Mouse (Mus musculus) mature B cell (primary cell): ENCODE results near the gene Ctnnbip1.

ENCODE experiments used
- in situ Hi-C: fragments of 300-500 bp; cut with MboI; formaldehyde crosslinking; loops from 2 replicates; pipeline ENCODE4 v1.14.3; 2019

Gene Ctnnbip1

DNA sequence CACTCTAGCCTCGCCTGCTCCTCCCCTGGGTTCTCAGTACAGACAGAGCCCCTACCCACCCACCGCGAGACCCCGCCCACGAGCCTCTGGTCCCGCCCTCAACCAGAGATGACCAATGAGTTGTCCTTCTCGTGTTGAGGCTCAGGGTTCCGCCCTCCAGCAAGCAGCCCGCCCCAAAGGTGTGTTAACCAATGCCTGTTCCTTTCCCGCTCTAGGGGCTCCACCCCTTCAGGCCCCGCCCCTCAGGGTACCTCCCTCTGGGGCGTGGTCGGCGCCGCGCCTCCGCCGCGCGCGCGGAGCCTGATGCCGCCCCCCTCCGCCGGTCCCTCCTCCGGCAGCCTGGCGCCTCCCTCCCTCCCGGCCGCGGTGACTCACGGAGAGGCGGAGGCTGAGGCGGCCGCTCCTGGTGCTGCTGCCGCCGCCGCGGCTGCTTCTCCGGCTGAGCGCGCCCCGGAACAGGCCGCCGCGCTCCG lies at the start of gene Ctnnbip1:
Gene Ctnnbip1 (plus strand): TSS at position 369 of the 473 bp plus-strand sequence.
- in situ Hi-C loops = no loop called here

DNA sequence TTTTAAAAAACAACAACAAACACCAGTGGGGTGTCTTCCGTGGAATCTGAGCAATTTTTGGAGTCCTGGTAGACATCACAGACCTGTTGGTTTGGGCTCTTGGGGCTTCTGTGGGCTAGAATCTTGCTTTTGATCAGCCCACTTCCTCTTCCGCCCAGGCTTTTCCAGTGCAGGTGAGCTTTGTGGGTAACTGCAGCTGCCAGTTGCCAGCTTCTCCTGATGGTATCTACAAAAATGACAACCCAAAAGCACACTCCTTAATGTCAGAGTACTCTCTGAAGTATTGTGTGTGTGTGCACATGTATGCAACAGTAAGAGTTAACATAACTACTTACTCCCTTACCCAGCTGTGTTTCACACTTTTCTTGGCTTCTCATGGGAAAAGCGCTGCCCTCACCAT lies 48.5 kb upstream of the Ctnnbip1 start:
- in situ Hi-C loops = no loop called here

DNA sequence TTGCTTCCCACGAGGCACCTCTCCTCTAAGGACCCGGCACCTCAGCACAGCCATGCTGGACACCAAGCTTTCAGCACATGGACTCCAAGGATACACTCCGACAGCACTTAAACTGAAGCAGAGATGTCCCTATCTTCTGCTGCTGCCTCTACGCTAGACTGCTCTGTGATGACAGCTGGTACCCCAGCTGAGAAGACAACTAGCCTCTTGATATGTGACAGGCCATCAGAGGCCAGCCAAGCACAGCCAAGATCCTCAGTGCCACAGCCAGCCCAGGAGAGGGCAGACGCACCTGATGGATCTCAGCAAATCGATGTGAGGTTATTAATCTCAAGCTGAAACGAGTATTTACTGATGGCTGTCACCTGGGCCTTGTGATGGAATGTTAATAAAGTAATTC lies 42.9 kb upstream of the Ctnnbip1 start:
- in situ Hi-C loops = no loop called here

DNA sequence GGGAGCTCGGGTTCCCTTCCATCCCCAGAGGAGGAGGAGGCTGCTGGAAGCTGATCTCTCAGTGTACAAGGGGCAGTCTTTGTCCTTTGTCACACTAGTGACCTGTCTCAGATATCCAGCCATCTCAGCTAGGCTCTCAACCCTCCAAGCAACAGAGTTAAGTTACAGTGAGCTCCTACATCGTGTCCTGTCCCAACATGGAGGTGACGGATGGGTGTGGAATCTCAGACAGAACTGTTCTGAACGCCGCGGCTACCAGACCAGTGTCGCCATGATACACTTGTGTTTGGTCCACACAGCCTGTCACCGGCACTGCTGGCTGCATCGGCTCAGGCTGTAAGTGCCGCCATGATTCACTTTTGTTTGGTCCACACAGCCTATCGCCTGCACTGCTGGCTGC lies 41.0 kb upstream of the Ctnnbip1 start, which contains the start of gene Tmem274:
Gene Tmem274 (plus strand): TSS at position 301 of the 400 bp plus-strand sequence.
- in situ Hi-C loops = no loop called here

DNA sequence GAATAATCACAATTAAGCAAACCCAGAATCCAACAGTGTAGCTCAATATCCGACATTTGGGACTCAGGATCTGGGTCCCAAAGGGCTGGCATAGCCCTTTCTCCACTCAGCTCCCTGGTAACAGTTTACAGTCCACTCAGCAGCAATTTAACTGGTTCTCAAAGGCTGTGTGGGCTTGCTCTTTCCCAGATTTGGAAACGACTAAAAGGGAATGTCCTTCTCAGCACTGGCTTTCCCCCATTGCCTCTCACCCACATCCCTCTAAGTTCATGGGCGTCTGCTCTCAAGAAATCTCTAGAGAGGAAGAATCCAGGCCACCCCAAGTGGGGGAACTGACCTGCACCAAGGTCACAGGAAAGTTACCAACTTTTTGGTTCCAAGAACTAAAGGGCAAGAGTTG lies 33.5 kb upstream of the Ctnnbip1 start:
- in situ Hi-C loops = no loop called here

DNA sequence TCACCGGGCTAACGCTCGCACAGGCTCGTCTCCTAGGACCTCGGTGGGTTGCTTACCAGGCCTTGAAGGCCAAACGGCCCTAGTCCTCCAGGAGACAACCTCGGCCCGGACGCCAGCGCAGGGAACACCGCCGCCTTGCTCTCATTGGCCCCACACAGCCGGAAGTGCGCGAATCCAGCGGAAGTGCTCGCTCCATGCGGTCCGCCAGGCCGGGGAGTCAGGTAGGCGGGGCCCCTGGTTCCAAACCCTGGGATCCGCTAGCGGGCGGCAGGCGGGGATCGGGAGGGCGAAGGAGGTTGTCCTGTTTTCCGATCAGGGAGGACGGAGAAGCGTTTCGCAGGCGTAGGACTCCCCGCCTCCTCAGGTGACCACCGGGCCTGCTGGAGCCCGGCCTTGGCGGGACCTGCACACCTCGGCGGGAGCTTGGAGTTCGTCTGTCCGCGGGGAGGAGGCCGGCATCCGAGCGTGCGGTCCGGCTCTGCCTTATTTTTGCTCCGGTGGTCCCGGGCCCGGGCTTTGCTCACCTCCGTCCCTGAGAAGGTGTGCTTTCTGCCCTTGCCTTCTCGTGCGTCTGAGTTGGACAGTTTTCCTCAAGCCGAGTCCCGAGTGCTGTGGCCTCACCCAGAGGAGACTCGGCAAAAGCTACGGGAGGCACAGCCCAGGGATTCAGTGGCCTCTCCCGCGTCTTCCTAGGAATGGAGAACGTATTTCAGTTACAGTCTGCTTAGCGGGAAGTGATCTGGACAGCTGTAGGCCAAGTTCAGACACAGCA lies 32.8 kb upstream of the Ctnnbip1 start, which contains the start of the genes Nmnat1 and Lzic:
Gene Nmnat1 (minus strand): TSS at position 150 of the 772 bp plus-strand sequence.
Gene Lzic (plus strand): TSS at position 177 of the 772 bp plus-strand sequence.
- in situ Hi-C loops = no loop called here

DNA sequence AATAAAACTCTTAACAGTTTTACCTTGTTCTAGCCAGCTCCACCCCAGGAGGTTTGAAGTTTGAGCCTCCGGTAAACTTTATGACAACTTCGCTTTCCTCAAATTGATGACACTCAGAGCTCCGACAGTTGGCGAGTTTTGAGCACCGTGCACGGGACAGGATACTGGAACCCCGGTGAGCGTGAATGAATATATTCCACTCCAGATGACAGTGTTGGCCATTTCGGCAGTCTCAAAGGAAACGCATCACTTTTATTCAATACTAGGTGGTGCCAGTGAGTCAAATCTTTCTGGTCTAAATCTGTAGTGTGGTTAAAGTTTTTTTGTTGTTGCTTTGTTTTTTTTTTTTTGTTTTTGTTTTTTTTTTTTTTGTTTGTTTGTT lies 32.2 kb upstream of the Ctnnbip1 start:
- in situ Hi-C loops = no loop called here

DNA sequence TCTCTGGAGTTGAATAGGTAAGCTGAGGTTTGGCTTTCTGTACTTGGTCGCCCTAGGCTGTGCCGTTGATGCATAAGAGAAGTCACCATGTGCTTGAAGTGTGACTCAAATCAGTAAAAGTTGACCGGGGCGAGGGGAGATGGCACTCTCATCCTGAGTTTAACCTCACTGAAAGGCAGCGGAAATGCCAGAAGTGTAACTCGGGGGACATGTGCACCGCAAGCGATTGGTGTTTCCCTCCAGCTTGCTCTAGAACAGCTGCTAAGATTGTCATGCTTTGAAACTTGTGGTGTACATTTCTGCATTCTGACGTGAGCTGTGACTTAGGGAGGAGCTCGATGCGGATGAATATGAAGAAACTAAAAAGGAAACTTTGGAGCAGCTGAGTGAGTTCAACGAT lies 30.3 kb upstream of the Ctnnbip1 start:
- in situ Hi-C loops = no loop called here

DNA sequence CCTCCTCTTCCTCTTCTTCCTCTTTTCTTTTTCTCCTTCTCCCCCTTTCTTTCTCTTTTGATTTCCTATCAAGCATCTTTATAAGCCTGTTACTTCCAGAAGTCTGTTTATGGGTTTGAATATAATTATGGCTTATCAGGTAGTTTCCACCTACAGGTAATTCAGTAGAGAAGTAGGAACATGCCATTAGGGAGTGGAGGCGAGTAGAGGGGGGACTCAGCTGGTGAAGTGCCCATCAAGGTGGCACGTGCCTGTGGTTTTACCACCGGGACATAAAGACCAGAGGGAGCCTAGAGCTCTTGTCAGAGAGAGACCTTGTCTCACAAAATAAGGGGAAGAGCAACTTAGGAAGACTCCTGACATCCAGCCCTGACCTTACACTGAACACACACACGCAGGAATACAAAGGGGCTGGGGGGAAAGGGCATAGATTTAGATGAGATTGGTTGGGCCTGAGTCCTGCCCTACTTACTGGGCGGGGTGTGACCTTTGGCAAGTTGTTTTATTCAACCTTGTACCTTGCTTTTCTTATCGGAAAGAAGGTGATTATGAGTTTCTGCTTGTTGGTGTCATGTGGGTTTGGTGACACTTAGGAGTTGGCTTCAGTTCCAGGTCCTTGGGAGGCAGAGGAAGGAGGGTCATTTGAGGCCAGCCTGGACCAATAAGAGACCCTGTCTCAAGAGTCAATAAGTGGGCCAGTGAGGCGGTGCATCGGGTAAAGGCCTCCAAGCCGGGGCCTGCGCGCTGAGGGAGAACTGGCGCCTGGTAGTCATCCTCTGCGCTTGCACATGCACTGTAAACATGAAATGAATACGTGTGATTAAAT lies 28.4 kb upstream of the Ctnnbip1 start:
- in situ Hi-C loops = no loop called here

DNA sequence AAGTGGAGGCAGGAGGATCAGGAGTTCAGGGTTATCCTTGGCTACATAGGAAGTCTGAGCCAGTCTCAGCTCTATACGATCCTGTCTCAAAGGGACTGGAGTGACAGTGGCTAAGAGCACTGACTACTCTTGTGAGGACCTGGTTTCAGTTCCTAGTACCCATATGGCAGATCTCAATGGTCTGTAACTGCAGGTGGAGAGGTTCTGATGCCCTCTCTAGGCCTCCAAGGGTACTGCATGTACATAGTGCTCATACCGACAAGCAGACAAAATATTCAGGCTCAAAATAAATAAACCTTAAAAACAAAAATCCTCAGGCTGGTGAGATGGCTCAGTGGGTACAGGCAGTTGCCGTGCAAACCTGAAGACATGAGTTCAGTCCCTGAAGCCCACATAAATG lies 26.9 kb upstream of the Ctnnbip1 start:
- in situ Hi-C loops = no loop called here

DNA sequence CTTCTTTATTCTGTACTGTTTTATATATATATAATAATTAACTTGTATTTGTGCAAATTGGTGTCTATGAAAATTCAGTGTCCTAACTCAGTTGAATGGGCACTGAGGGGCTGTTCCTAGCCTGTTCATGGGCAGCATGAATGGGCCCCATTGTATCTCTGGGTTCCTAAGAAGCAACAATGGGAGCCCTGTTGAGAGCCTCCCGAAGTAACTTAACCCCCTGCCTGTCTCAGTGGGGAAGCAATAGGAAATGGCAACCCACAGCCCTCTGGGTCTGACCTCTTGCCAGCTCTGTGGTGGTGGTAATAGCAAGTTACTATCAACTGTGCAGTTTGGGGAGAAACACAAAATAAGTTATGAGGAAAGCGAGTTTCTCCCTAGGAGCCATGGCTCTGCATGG lies 21.4 kb upstream of the Ctnnbip1 start:
- in situ Hi-C loops = no loop called here

DNA sequence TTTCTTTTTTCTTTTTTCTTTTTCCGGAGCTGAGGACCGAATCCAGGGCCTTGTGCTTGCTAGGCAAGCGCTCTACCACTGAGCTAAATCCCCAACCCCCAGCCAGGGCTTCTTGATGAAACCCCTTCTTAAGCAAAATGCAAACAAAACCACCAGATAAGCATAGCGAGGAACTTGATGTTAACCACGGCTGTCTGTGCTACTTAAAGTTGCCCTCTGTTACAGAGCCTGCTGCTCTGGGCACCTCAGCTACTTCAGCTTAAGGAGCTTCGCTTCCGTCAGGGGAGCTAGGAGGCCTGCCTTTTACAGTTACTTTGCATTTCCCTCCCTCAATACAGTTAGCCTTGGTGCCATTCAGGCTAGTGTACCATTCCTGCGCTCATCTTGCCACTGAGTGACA lies 19.1 kb upstream of the Ctnnbip1 start:
- in situ Hi-C loops = no loop called here

DNA sequence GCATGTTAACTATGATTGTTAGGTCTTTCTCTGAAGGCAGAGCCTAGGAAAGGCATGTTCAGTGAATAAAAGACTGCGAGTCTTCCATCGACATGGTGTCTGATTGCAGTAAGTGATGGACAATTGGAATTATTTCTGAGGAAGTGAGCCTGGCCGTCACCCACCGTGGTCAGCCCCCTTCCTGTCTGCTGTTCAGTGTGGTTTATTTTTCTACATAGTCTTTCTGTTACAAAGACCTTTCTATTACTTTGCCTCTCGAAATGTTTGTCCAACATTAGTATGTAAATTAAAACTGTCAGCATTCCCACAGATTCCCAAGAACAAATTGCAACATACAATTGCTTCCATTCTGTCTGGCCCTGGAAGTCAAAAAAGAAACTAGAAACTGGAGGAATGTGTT lies 18.2 kb upstream of the Ctnnbip1 start:
- in situ Hi-C loops = no loop called here

DNA sequence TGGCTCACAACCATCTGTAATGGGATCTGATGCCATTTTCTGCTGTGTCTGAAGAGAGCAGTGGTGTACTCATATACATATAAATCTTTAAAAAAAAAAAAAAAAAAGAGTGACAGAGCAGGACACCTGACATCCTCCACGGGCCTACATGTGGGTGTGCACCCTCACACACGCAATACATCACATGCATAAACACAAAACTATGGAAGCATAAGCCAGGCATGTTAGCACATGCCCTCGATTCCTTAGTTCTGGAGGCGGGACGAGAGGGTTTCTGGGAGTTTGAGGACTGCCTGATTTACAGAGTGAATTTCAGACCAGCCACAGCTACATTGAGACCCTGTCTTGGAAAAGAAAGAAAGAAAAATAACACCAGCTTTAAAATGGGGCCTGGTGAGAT lies 13.7 kb upstream of the Ctnnbip1 start:
- in situ Hi-C loops = no loop called here

DNA sequence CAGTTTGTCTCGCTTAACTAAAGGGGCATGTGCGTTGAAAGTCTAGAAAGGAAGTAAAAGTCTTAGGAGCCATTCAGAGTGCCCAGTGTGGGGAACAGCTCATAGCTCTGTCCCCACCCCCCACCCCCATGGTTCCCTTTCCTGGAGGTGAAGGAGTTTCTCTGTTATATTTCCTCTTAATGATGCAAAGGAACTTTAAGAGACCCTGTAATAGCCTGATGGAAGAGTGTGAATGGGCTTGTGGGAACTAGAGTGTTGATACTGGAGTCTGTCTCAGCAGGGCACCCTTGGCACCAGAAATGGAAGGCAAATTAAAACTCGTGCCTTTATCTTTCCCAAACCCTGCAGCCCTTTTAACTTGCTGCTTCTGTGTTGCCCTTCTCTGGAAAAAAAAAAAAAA lies 13.2 kb upstream of the Ctnnbip1 start:
- in situ Hi-C loops = no loop called here

DNA sequence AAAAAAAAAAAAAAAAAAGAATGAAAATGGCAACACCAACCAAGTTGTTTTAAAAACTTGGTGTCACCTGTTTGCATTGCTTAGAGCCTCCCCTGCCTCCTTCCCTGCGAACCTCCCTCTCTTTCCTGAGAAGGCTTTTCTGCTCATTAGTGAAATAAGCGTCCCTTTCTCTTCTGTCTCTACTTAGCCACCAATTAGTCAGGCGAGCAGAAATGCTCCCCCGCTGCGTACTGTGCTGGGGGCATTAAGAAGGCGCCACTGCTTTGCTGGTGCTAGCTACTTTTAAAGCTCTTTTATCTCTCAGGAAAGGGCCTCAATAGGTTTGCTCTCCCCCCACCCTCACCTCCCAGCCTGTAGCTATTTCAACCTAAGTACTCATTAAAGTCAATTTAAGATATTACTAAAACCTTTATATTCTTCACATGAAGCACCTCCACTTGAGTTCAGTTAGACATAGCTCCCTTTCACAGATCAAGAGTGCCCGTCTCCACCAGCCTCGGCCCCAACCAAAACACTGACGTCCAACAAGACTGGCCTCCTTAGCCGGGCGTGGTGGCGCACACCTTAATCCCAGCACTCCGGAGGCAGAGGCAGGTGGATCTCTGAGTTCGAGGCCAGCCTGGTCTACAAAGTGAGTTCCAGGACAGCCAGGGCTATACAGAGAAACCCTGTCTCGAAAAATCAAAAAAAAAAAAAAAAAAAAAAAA lies 12.6 kb upstream of the Ctnnbip1 start:
- in situ Hi-C loops = no loop called here

DNA sequence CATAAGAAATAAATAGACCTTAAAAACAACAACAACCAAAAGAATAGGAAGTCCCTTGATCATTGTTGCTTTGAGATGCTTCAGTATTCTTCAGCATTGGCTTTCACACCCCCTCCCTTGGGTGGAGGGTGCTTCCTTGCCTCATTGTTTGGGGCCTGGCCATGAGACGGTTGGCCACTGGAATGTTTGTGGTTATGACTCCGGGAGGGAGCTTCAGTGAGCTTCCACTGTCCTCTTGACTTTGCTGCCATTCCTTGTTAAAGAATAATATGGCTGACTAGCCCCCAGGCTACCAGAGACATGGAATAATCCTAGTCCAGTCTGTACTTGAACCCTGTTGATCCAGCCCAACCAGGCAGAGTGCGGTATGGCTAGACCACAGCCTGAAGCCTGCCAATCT lies 11.1 kb upstream of the Ctnnbip1 start:
- in situ Hi-C loops = no loop called here

DNA sequence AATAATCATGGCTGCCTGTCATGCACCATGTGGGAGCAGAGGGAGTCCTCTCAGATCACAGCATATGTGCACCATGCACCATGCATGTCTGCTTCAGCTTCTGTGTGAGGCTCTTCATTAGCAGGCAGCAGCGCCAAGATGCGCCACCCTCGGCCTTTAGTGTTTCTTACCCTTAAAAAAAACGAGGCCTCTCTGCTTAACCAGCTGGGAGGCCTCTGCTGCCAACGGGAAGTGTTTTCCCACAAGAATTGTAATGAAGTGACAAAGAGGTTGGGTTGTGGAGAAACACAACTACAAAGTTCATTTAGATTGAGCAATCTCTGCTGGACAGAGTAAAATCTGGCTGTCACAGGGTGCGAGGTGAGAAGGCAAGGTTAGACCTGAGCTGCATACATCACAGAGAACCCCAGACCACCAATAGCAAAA lies 6.8 kb upstream of the Ctnnbip1 start:
- in situ Hi-C loops = no loop called here

DNA sequence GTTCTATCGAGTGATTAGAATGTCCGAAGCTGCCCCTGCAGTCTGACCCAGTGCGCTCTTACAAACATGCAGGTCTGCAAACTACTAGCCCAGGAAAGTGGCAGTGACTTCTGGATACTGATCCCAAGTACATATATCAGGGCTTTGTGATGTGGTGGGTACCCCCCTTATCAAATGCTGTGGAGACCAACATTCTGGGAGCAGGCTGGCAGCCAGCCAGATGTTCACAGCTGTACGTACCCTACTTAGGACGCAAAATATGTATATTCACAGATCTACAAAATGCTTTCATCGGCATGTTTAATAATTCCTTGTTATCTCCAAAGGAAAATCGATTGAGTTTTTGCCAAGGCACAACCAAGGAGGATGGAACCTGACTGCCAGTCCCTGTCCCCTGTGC lies 6.0 kb upstream of the Ctnnbip1 start:
- in situ Hi-C loops = no loop called here

DNA sequence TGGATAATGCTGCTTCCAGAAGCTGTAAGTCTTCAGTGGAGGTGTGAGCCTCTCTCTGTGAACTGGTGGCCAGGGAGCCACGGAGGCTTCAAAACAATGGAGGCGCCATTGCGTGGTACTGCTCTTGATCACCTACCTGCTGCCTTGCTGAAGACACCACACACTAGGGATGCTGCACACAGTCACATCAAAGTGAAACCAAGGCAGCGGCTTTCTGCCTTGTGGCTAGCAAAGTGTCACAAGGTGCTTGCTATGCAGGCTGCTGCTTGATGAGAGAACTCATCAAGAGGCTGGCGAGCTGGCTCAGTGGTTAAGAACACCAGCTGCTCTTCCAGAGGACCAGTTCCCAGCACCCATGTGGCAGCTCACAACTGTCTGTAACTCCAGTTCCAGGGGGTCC lies 2.3 kb upstream of the Ctnnbip1 start:
- in situ Hi-C loops = no loop called here

DNA sequence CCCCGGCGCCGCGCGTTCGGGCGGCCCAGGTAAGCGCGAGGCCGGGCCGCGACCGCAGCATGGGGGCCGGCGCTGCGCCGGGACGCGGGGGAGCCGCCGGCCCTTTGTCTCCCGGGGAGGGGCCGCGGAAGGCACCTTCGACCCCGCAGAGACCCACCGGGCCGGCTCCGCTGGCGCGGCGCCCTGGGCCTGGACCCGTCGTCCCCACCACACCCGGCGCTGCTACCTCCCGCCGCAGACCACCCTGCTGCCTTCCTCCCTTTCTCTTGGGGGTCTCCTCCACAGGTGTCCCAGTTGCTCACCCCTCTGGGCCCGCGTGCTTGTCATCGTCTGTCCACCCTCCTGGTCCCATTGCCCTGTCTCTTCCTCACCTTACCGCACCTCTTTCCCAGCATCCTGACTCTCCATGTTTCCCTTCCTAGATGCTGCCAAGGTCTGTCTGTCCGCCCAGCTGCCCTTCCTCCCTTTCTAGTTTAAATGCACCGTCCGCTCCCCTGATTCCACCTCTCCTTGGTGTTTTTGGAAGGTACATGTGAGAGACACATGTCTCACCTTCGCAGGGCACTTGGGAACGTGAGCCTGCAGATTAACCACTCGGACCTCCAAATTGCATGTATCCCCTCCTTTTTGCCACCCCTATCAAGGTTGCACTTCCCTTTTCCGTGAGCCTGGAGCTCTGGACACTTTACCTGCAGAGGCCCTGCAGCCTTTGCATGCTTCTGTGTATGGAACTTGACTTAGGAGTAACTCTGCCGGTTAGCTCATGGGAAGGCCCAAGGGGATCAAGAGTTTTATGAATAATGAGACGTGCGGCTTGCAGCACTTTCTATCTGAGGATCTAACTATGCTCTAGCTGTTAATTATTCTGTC lies 550 bp downstream of the Ctnnbip1 start:
- in situ Hi-C loops = no loop called here
